Mouse (Mus musculus) liver (tissue): ENCODE measurements around the gene Amy2a1.
"Not testable (repeated sequence)": the region's sequence is repeated elsewhere in the genome, so short reads cannot be mapped to it uniquely, and the experiment has no call there.

ENCODE experiments used
- DNase-seq: peaks from one replicate; pipeline ENCODE4 v3.0.0-alpha.2; 2020; ENCODE audit warnings: mixed read lengths

Amy2a1 gene

DNA sequence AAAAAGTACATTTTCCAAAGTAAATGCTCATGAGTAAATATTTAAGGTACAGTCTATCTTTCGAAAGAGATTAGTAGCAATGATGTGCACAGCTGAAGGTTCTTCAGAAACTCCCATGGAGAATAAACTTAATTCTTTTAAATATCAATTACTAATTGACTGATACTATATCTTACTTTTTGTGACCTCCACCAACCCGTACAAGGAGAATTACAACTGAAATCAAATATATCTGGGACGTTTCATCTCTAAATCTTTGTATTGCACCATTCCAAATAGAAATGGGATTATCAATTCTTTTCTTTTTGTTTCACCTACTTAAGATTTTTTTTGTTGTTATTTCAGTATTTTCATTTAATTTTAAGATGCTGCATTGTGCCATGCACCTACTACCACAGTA is at the start of gene Amy2a1:
Gene Amy2a1 (minus strand): TSS at position 101 of the 400 bp plus-strand sequence.
- DNase-seq: not testable (repeated sequence)

DNA sequence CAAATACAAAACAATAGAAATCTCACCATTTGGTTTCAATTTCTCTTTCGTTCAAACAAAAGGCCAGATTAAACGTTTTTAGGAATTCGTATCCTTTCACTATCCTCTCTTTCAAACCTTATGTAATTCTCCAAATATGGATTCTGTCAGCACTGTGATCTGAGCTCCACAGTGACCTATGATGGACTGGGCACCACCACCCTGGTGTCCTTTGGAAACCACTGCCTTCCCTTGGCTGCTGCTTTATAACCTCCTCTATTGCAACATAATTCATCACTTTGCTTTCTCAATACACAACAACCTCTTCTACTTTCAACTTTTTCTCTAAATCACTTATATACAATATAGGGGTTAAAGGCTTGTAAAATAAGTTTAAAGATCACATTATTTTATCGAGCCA is 42.4 kb upstream of the Amy2a1 start:
- DNase-seq: no peak

DNA sequence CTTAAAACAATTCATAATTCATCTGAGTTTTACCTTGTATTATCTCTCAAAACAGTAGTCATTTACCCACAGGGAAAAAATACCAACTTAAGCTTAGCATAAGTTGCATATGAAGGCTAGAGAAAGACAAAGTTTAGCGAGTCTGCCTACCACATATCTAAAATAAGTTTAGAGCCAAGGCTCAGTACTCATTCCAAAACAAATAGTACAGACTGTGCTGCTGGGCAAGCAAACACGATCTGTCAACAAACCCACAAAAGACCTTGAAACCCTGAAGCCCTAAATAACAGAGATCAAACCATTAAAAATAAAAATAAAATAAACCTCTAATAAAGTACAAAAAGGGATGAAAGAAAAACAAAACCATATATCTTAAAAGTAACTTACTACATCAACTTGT is 41.9 kb upstream of the Amy2a1 start:
- no peak for DNase-seq

DNA sequence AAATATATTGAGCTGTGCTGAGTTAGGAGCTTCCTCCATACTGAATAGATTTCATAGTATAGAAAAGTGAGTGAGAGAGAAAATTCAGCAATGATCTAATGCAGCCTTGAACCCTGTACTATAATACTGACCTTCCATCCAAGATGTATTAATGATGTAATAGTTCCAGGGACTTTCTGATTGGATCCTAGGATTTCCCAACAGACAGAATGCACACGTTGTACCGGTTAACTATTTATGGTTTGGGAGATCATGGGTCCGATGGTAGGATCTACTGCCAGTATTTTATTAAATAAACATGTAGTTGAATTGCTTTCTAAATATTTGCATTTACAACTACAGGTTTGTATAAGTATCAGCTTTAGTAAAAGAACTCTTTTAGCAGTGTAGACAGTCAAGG is 39.9 kb upstream of the Amy2a1 start:
- no peak for DNase-seq

DNA sequence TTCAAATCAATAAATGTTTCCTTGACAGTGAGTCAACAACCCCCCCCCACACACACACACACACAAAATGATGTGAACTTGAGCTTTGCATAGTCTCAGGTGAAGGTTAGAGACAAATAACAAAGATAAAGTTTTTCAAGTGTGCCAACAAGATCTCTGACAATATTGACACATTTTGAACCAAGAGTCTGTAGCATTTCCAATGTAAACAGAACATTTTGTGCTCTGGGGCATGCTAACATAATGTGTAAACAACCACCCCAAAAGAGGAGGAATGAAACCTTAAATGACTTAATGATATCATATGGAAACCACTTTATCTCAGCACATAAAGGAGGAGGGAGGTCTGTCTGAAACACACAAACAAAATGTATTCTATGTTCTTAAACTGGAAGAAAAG is 7.5 kb upstream of the Amy2a1 start:
- no peak for DNase-seq
